Mouse (Mus musculus): ENCODE measurements at regions not wholly inside any gene's neighbourhood (a gene's known extent, or its start where the extent isn't known, plus 50 kb on each side); places are given as distances from the start of the nearest gene placed in this dataset.

GRCm38 (mm10) chr2:45786787-45787186 is 669.6 kb upstream of the Zeb2 start:
- TF ChIP-seq EP300 (IDR thresholded peaks at IDR 0.05; ENCODE audit: low read depth) (no peak), CTCF (IDR thresholded peaks at IDR 0.05; ENCODE audit: low read depth) (no peak)
